Mouse (Mus musculus) heart, postnatal 25 days (tissue): ENCODE measurements around the gene Mr1. TPM values are rescaled to one million over a fixed set of nuclear protein-coding genes. Genes with fewer than 3 reads are reported as not detected.

Experiments used
- DNase-seq: peaks from one replicate; pipeline ENCODE4 v3.0.0; 2022; ENCODE audit warnings: low spot score
- intact Hi-C: fragments of 180-260 bp; cut with DNase I; formaldehyde crosslinking; loops from one replicate; pipeline ENCODE4 v1.15.1; 2025
- total RNA-seq, 2 experiments: library from RNA; stranded (reverse); gene quantifications; 2 replicates each; pipeline ENCODE4 v1.2.3; 2021

The Mr1 gene
- total RNA-seq, 2 experiments from 2014 or later: 5.9 to 6.4 TPM

GRCm38 (mm10) chr1:155138795-155139194 lies 7.8 kb downstream of the Mr1 start:
- DNase-seq: peak; percentile 65
- intact Hi-C loops: no loop called here

- no peak for DNase-seq
- intact Hi-C loops: no loop called here
These were observed 11.7 kb downstream of the Mr1 start for GRCm38 (mm10) chr1:155134866-155135265.

- DNase-seq: no peak
- intact Hi-C loops: no loop called here
These were observed 19.1 kb downstream of the Mr1 start for GRCm38 (mm10) chr1:155127429-155127934.

- DNase-seq: no peak
- intact Hi-C loops: no loop called here
These were observed 19.9 kb downstream of the Mr1 start for GRCm38 (mm10) chr1:155126716-155127115.

GRCm38 (mm10) chr1:155124397-155124796 lies 22.2 kb downstream of the Mr1 start:
- no peak for DNase-seq
- intact Hi-C loops: no loop called here

- intact Hi-C loops: no loop called here
- peak; percentile 67 for DNase-seq
These were observed 24.4 kb downstream of the Mr1 start for GRCm38 (mm10) chr1:155121977-155122939.

GRCm38 (mm10) chr1:155119719-155120118 lies 26.9 kb downstream of the Mr1 start:
- intact Hi-C loops: no loop called here
- no peak for DNase-seq

- no peak for DNase-seq
- intact Hi-C loops: no loop called here
These were observed 32.7 kb downstream of the Mr1 start for GRCm38 (mm10) chr1:155113946-155114345.

GRCm38 (mm10) chr1:155112875-155113274 lies 33.7 kb downstream of the Mr1 start:
- intact Hi-C loops: no loop called here
- no peak for DNase-seq

GRCm38 (mm10) chr1:155112118-155112517 lies 34.5 kb downstream of the Mr1 start:
- DNase-seq: no peak
- intact Hi-C loops: no loop called here

- DNase-seq: no peak
- intact Hi-C loops: no loop called here
These were observed 35.1 kb downstream of the Mr1 start for GRCm38 (mm10) chr1:155111491-155111890.

GRCm38 (mm10) chr1:155109387-155110350 lies 36.9 kb downstream of the Mr1 start:
- DNase-seq: peak; percentile 20
- intact Hi-C loops: no loop called here

GRCm38 (mm10) chr1:155108412-155108811 lies 38.2 kb downstream of the Mr1 start:
- no peak for DNase-seq
- intact Hi-C loops: no loop called here

GRCm38 (mm10) chr1:155107843-155108242 lies 38.8 kb downstream of the Mr1 start:
- intact Hi-C loops: no loop called here
- DNase-seq: no peak

GRCm38 (mm10) chr1:155106310-155106709 lies 40.3 kb downstream of the Mr1 start:
- DNase-seq: no peak
- intact Hi-C loops: no loop called here

GRCm38 (mm10) chr1:155103991-155104390 lies 42.6 kb downstream of the Mr1 start:
- intact Hi-C loops: no loop called here
- no peak for DNase-seq

GRCm38 (mm10) chr1:155102631-155103030 lies 44.0 kb downstream of the Mr1 start:
- no peak for DNase-seq
- intact Hi-C loops: no loop called here

- DNase-seq: peak; percentile 96
- intact Hi-C loops: loop anchor here (2.0 to 5.0 kb wide), 3 partner anchors 15 to 58 kb away; partner anchors contain the start of gene Stx6
These were observed 47.2 kb downstream of the Mr1 start, which contains the start of gene Ier5 for GRCm38 (mm10) chr1:155099280-155099848. Gene Ier5 (minus strand): TSS chr1:155099636.

- peak; percentile 44 for DNase-seq
- intact Hi-C loops: loop anchor here (1.0 to 5.0 kb wide), 4 partner anchors 14 to 59 kb away; partner anchors contain the start of gene Stx6
These were observed 47.9 kb downstream of the Mr1 start for GRCm38 (mm10) chr1:155098486-155099279.
